Mouse (Mus musculus): ENCODE results near the gene Afmid. TPM values are rescaled to one million over a fixed set of nuclear protein-coding genes. Genes with fewer than 3 reads are reported as not detected.
A peak's percentile ranks its signal among the peaks of the same experiment; 100 is the strongest.
"Not testable (repeated sequence)": the region's sequence is repeated elsewhere in the genome, so short reads cannot be mapped to it uniquely, and the experiment has no call there.

The Afmid gene
- polyA plus RNA-seq, 1 experiment from 2014 or later: 15.4 TPM

DNA sequence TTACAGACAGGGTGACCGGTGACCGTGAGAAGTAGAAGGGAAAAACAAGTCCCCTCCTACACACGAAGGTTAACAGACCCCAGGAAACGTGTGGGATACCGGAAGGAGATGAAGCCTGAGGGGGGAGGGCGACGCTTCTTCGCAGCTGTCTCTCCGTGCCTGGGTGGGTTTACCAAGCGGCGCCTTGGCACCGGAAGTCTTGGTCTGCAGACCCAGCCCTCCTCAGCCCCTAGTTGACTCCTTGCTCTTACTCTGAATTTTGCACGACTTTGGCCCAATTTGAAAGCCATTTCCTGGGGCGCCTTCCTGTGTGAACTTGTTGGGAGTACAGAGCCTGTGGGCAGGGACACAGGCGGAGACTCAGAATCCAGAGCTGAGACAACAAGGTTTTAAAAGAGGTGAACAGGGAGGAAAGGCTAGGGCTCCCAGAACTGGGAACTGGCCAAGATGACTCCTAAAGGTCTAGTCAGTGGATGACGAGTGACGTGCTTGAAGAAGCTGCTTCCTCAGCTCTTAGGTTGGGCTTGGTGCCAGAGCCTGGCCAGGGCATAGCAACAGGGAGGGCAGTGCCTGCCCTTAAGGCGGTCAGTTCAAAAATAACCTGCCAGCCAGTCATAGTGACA is 44.4 kb upstream of the Afmid start:
- H3K27me3 ChIP-seq (ENCODE audit: control insufficient read depth, insufficient read depth, low read depth, low read length): no peaks in the 10 kb centered on the region
- H3K27ac ChIP-seq (ENCODE audit: low read length): peak overlapping the region; percentile 99
- peaks cover 49% of the 10 kb centered on the region for H3K4me1 ChIP-seq (ENCODE audit: control insufficient read depth, low read depth, low read length)
- peak overlapping the region; percentile 97 for H3K4me2 ChIP-seq (ENCODE audit: low read depth, low read length)
- 5% methylated on average over 18 of the region's 18 CpGs for WGBS (ENCODE audit: insufficient replicate concordance)
- ATAC-seq (ENCODE audit: low read depth): peak; percentile 5
- no peaks in the 10 kb centered on the region for H3K9me3 ChIP-seq (replicated peaks; ENCODE audit: control insufficient read depth, low read length)
- peak overlapping the region; percentile 90 for H3K9ac ChIP-seq (ENCODE audit: low read depth, low read length)
- peak overlapping the region; percentile 87 for H3K4me3 ChIP-seq (ENCODE audit: low read depth, low read length)
- H3K36me3 ChIP-seq (ENCODE audit: control insufficient read depth, insufficient read depth): peaks cover 37% of the 10 kb centered on the region

DNA sequence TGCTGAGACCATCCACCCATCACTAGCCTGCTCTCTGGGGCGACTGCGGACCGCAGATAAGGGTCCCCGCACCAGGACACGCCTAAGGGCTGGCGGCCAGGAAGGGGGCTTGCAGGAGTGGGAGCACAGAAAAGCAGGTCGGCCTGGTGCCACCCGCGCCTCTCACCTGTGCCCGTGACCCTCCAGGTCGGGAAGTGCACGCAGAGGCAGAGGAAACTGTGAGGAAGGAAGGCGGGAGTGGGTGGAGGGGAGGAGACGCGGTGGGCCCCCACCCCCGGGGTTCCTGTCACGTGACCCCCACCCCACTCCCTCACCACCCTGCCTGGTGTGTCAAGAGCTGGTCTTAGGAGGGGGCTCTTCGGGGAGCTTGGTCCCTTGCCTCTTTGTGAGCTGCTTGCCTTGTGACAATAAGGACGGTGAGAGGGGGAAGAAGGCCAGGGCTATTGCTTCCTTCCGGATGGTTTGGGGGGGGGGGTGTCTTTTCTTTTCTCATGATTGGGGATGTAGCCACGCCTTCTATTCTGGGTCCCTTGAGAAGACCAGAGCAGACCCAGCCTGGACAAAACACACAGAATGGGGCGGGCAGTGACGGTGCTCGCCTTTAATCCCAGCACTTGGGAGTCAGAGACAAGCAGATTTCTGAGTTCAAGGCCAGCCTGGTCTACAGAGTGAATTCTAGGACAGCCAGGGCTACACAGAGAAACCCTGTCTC is 43.6 kb upstream of the Afmid start, which contains the start of the genes Tmc8 and Tmc6:
TSS of gene Tmc8 (plus strand) at position 84 of the 712 bp plus-strand sequence.
TSS of gene Tmc6 (minus strand) at position 206 of the 712 bp plus-strand sequence.
- ATAC-seq (ENCODE audit: low read depth): peak; percentile 57
- H3K4me3 ChIP-seq (ENCODE audit: low read depth, low read length): peak within 1 kb of the TSS; percentile 87
- H3K27me3 ChIP-seq (ENCODE audit: control insufficient read depth, insufficient read depth, low read depth, low read length): no peaks in the 10 kb centered on the region
- H3K36me3 ChIP-seq (ENCODE audit: control insufficient read depth, insufficient read depth): peaks cover 39% of the 10 kb centered on the region
- peaks cover 50% of the 10 kb centered on the region for H3K4me1 ChIP-seq (ENCODE audit: control insufficient read depth, low read depth, low read length)
- H3K27ac ChIP-seq (ENCODE audit: low read length): peak within 1 kb of the TSS; percentile 99
- peak within 1 kb of the TSS; percentile 97 for H3K4me2 ChIP-seq (ENCODE audit: low read depth, low read length)
- H3K9me3 ChIP-seq (replicated peaks; ENCODE audit: control insufficient read depth, low read length): no peaks in the 10 kb centered on the region
- H3K9ac ChIP-seq (ENCODE audit: low read depth, low read length): peak within 1 kb of the TSS; percentile 90
- 11% methylated on average over 24 of the region's 24 CpGs for WGBS (ENCODE audit: insufficient replicate concordance)

DNA sequence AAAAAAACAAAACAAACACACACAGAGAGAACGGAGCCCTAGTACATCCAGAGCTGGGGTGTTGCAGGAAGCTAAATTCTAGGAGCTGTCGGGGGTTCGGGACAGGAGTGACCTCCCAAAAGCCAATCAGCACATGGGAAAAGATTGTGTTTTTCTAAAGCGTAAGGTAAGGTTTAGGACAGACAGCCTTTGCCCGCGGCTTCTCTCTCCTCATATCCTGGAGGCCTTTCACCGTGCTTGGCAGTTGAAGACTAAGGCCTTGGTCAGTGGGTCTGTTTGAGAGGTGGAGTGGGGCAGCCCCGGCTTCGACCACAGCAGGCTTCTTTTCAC is 43.1 kb upstream of the Afmid start:
- Histone ChIP-seq H3K9ac (ENCODE audit: low read depth, low read length) (peak overlapping the region; percentile 90), H3K27me3 (ENCODE audit: control insufficient read depth, insufficient read depth, low read depth, low read length) (no peaks in the 10 kb centered on the region), H3K4me2 (ENCODE audit: low read depth, low read length) (peak overlapping the region; percentile 97), H3K4me1 (ENCODE audit: control insufficient read depth, low read depth, low read length) (peaks cover 47% of the 10 kb centered on the region), H3K36me3 (ENCODE audit: control insufficient read depth, insufficient read depth) (peaks cover 36% of the 10 kb centered on the region), H3K27ac (ENCODE audit: low read length) (peak overlapping the region; percentile 99), H3K9me3 (replicated peaks; ENCODE audit: control insufficient read depth, low read length) (no peaks in the 10 kb centered on the region), H3K4me3 (ENCODE audit: low read depth, low read length) (peak overlapping the region; percentile 87)
- 10% methylated on average over 9 of the region's 9 CpGs for WGBS (ENCODE audit: insufficient replicate concordance)
- no peak for ATAC-seq (ENCODE audit: low read depth)

DNA sequence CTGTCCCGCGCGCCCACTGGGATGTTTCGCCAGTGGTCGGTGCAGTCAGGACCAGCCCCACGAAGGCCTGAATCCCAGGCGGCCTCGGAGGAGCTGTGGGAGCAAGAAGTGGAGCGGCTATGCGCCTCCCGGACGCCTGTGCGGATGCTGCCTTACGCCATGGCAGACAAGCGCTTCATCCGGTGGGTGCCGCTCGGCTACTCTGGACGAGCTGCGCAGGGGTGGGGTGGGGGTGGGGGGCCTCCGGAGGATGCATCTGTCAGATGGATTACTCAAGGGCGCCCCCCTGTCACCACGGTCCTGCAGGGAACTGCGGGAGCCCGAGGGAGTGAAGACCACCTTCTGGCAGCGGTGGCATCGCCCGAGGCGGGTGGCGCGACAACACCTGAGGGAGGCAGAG is 42.6 kb upstream of the Afmid start:
- H3K9ac ChIP-seq (ENCODE audit: low read depth, low read length): peak overlapping the region; percentile 90
- no peaks in the 10 kb centered on the region for H3K27me3 ChIP-seq (ENCODE audit: control insufficient read depth, insufficient read depth, low read depth, low read length)
- H3K36me3 ChIP-seq (ENCODE audit: control insufficient read depth, insufficient read depth): peaks cover 34% of the 10 kb centered on the region
- H3K4me2 ChIP-seq (ENCODE audit: low read depth, low read length): peak overlapping the region; percentile 97
- 0 out of 2 replicates have a peak, but pooled peaks have one; percentile 2 for ATAC-seq (ENCODE audit: low read depth)
- peak overlapping the region; percentile 99 for H3K27ac ChIP-seq (ENCODE audit: low read length)
- no peaks in the 10 kb centered on the region for H3K9me3 ChIP-seq (replicated peaks; ENCODE audit: control insufficient read depth, low read length)
- H3K4me1 ChIP-seq (ENCODE audit: control insufficient read depth, low read depth, low read length): peaks cover 42% of the 10 kb centered on the region
- WGBS (ENCODE audit: insufficient replicate concordance): under 1% methylated on average over 31 of the region's 31 CpGs
- peak overlapping the region; percentile 87 for H3K4me3 ChIP-seq (ENCODE audit: low read depth, low read length)

DNA sequence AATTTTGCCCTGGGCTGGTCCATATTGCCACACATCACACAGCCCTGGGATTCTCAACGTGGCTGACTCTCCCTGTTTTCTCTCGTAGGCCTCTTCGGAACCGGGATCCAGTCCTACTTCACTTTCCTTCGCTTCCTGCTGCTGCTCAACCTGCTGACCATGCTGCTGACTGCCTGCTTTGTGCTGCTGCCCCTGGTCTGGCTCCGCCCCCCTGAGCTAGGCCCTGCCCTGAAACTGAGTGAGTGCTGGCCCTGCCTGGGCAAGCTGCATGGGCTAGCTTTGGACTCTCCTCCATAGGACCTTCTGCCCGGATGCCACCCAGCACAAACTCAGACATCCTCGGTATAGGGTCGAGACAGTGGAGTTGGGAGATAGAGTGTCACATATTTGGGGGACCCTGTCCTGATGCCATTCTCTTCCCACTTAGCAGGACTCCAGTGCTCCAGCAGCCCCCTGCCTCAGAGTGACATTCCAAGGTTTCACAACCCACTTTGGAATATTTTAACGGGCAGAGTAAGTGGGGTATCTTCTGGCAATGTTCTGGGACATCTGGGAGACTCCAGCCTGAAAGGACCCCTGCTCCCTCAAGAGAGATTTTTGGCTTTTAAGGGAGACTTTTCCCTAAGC is 41.9 kb upstream of the Afmid start:
- peak overlapping the region; percentile 99 for H3K27ac ChIP-seq (ENCODE audit: low read length)
- 38% methylated on average over 10 of the region's 10 CpGs for WGBS (ENCODE audit: insufficient replicate concordance)
- peak overlapping the region; percentile 97 for H3K4me2 ChIP-seq (ENCODE audit: low read depth, low read length)
- H3K9ac ChIP-seq (ENCODE audit: low read depth, low read length): peak overlapping the region; percentile 90
- H3K4me3 ChIP-seq (ENCODE audit: low read depth, low read length): peak overlapping the region; percentile 87
- peak; percentile 22 for ATAC-seq (ENCODE audit: low read depth)
- no peaks in the 10 kb centered on the region for H3K27me3 ChIP-seq (ENCODE audit: control insufficient read depth, insufficient read depth, low read depth, low read length)
- H3K36me3 ChIP-seq (ENCODE audit: control insufficient read depth, insufficient read depth): peaks cover 33% of the 10 kb centered on the region
- no peaks in the 10 kb centered on the region for H3K9me3 ChIP-seq (replicated peaks; ENCODE audit: control insufficient read depth, low read length)
- peaks cover 35% of the 10 kb centered on the region for H3K4me1 ChIP-seq (ENCODE audit: control insufficient read depth, low read depth, low read length)

DNA sequence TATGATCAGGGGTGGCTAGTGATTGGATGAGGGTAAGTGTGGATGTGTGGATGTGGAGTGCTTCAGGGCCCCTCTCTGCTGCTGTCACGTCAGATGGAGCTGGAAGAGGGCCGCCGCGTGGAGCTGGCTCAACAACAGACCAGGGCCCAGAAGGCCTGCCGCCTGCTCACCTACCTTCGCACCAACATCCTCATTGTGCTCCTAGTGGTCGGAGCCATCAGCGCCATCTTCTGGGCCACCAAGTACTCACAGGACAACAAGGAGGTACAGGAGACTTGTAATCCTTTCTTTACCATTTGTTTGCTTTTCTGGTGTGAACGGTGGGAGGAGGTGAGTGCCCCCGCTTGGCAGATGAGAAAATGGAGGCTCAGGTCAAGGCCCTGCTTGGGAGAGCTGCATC is 39.4 kb upstream of the Afmid start:
- Histone ChIP-seq H3K4me2 (ENCODE audit: low read depth, low read length) (peak overlapping the region; percentile 12; the same call in 1 of the 2 replicates), H3K9ac (ENCODE audit: low read depth, low read length) (peak overlapping the region; percentile 10; the same call in 1 of the 2 replicates), H3K4me3 (ENCODE audit: low read depth, low read length) (peak overlapping the region; percentile 0; the same call in 1 of the 2 replicates), H3K36me3 (ENCODE audit: control insufficient read depth, insufficient read depth) (peaks cover 33% of the 10 kb centered on the region), H3K27ac (ENCODE audit: low read length) (no peak overlapping the region), H3K4me1 (ENCODE audit: control insufficient read depth, low read depth, low read length) (peaks cover 46% of the 10 kb centered on the region), H3K9me3 (replicated peaks; ENCODE audit: control insufficient read depth, low read length) (no peaks in the 10 kb centered on the region), H3K27me3 (ENCODE audit: control insufficient read depth, insufficient read depth, low read depth, low read length) (no peaks in the 10 kb centered on the region)
- no peak for ATAC-seq (ENCODE audit: low read depth)
- WGBS (ENCODE audit: insufficient replicate concordance): 13% methylated on average over 10 of the region's 10 CpGs

DNA sequence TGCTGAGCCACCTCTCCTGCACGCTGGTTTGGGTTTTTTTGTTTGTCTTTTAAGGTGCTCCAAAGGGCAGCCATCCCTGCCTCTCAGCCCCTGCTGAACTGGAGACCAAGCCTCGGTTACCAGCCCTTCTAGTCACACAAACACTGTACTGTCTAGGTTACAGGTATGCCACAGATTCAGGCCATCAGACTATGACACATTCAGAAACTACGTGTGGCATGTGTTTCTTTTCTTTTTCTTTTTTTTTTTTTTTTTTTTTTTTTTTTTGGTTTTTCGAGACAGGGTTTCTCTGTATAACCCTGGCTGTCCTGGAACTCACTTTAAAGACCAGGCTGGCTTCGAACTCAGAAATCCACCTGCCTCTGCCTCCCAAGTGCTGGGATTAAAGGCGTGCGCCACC is 37.2 kb upstream of the Afmid start:
- H3K4me2 ChIP-seq (ENCODE audit: low read depth, low read length); H3K9ac ChIP-seq (ENCODE audit: low read depth, low read length); H3K27me3 ChIP-seq (ENCODE audit: control insufficient read depth, insufficient read depth, low read depth, low read length); H3K9me3 ChIP-seq (replicated peaks; ENCODE audit: control insufficient read depth, low read length); H3K4me3 ChIP-seq (ENCODE audit: low read depth, low read length); ATAC-seq (ENCODE audit: low read depth); H3K27ac ChIP-seq (ENCODE audit: low read length): not testable (repeated sequence)
- Histone ChIP-seq H3K4me1 (ENCODE audit: control insufficient read depth, low read depth, low read length) (peaks cover 59% of the 10 kb centered on the region), H3K36me3 (ENCODE audit: control insufficient read depth, insufficient read depth) (peaks cover 33% of the 10 kb centered on the region)
- WGBS (ENCODE audit: insufficient replicate concordance): 85% methylated on average over 7 of the region's 7 CpGs

DNA sequence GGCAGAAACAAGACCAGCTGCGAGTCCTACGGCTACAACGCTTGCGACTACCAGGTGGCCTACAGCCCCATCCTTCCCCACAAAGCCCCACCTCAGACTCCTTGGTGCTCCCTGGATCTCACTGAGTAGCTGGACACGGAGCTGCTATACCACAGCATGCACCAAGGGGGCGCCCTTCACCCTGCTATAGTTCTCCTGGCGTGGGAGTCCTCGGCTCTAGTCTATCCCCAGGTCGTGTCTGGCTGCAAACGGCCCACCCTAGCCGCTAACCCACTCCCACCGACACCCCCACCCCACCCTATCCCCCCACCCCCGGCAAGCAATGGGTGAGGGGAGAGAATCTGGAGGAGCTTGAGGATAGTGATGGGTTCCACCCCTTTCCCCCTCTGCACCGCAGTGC is 35.4 kb upstream of the Afmid start:
- H3K9ac ChIP-seq (ENCODE audit: low read depth, low read length): peak overlapping the region; percentile 47
- peak overlapping the region; percentile 33 for H3K4me3 ChIP-seq (ENCODE audit: low read depth, low read length)
- no peaks in the 10 kb centered on the region for H3K27me3 ChIP-seq (ENCODE audit: control insufficient read depth, insufficient read depth, low read depth, low read length)
- peak overlapping the region; percentile 55 for H3K27ac ChIP-seq (ENCODE audit: low read length)
- ATAC-seq (ENCODE audit: low read depth): peak; percentile 62
- WGBS (ENCODE audit: insufficient replicate concordance): 3% methylated on average over 14 of the region's 14 CpGs
- H3K36me3 ChIP-seq (ENCODE audit: control insufficient read depth, insufficient read depth): peaks cover 19% of the 10 kb centered on the region
- H3K9me3 ChIP-seq (replicated peaks; ENCODE audit: control insufficient read depth, low read length): no peaks in the 10 kb centered on the region
- H3K4me2 ChIP-seq (ENCODE audit: low read depth, low read length): peak overlapping the region; percentile 71
- H3K4me1 ChIP-seq (ENCODE audit: control insufficient read depth, low read depth, low read length): peaks cover 52% of the 10 kb centered on the region
